Mouse (Mus musculus): ENCODE measurements around the gene Ankrd65. TPM values are rescaled to one million over a fixed set of nuclear protein-coding genes. Genes with fewer than 3 reads are reported as not detected.

Gene Ankrd65
- polyA plus RNA-seq, 1 experiment, result 0.49 TPM

DNA sequence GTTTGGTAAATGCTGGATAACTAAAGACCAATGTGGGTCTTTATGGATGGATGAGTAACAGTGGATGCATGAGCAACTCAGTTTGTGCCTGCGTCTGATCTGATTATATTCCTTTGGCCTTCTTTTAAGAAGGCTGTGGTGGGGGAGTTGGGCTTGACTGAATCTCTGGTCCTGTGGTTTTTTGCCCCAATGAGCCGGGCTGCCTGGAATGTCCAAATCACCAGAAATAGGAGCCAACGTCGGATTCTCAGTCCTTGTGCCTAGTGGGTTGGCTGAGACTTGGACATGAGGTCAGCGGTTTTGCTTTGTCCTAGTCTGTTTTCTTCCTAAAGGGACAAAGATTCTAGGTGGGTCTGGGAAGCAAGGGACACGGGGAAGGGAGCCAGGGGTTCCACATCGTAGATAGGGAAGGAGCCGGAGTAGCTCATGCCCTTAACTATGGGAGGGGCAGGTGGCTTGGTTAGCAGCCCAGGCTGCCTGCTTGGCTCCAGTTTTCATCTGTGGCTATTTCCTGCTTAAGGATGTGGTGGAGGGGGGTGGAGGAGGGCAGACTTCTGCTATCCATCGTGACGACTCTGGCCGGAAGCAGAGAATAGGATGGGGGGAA is 47.3 kb downstream of the Ankrd65 start:
- peaks cover 14% of the 10 kb centered on the region; the same call in 1 of the 2 replicates for H3K4me1 ChIP-seq (ENCODE audit: control insufficient read depth, insufficient read depth, insufficient read length)
- H3K4me3 ChIP-seq (ENCODE audit: extremely low read depth, insufficient read depth, insufficient read length), result no peak overlapping the region
- DNase-seq (ENCODE audit: low read depth in 1 of 2, low spot score in 2 of 2), result no peak
- no peaks in the 10 kb centered on the region for H3K27me3 ChIP-seq (ENCODE audit: control insufficient read depth, insufficient read depth, low read length)
- no peaks in the 10 kb centered on the region for H3K36me3 ChIP-seq (ENCODE audit: control insufficient read depth, insufficient read depth, low read length)
- 31% methylated on average over 11 of the region's 11 CpGs for WGBS
- peak overlapping the region; percentile 28; the same call in 1 of the 2 replicates for H3K27ac ChIP-seq (ENCODE audit: insufficient read depth, low read length)
- no peak for TF ChIP-seq POLR2A (IDR thresholded peaks at IDR 0.05; ENCODE audit: low read depth, low read length)
- TF ChIP-seq CTCF (IDR thresholded peaks at IDR 0.05; ENCODE audit: extremely low read depth, insufficient read depth, insufficient read length, insufficient replicate concordance), result no peak

DNA sequence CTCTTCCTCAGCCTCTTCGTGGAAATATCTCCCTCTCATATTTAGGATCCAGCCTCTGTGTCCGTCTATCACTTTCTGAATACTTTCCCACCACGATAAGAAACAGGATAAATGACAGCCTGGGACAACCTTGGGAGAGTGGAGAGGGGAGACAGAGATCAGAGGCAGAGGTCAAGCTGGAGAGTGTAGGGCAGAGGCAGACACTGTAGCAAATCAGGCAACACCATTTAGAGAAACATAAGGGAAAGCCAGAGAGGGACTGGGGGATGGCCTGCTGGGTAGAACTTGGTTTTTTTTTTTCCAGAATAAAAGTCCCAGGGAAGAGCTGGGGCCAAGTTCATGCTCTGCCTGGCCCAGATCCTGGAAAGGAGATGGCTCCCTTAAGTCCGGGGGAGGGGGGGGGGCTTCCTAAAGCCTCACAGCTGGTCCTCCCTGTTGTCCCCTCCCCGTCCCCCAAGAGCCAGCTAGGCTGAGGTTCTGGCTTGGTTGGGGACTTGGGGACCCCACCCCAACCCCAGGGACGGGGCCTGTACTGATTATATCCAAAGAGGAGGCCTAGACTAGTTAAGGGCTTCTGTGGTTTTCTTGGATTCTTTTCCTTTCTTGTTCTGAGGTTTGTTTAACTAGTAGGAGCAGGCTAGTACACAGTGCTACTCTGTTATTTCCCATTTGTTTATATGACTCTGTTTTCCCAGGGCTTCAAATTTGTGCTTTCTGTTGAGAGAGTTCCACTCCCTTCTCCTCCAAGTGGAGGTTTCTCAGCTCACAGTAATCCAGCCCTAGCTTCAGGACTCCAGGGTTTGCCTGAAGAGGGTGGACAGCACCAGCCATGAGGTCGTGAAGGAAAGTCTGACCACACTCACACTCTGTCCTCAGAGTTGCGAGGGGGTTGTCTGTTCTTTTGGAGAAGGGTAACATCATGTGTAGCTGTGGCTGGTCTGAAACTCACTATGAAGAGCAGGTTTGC is 48.2 kb downstream of the Ankrd65 start:
- H3K4me3 ChIP-seq (ENCODE audit: extremely low read depth, insufficient read depth, insufficient read length), result no peak overlapping the region
- H3K36me3 ChIP-seq (ENCODE audit: control insufficient read depth, insufficient read depth, low read length), result no peaks in the 10 kb centered on the region
- peak overlapping the region; percentile 28 for H3K27ac ChIP-seq (ENCODE audit: insufficient read depth, low read length)
- H3K27me3 ChIP-seq (ENCODE audit: control insufficient read depth, insufficient read depth, low read length), result no peaks in the 10 kb centered on the region
- H3K4me1 ChIP-seq (ENCODE audit: control insufficient read depth, insufficient read depth, insufficient read length), result peaks cover 13% of the 10 kb centered on the region; the same call in 1 of the 2 replicates
- DNase-seq (ENCODE audit: low read depth in 1 of 2, low spot score in 2 of 2), result no peak
- WGBS, result 71% methylated on average over 8 of the region's 8 CpGs
- no peak for TF ChIP-seq POLR2A (IDR thresholded peaks at IDR 0.05; ENCODE audit: low read depth, low read length)
- no peak for TF ChIP-seq CTCF (IDR thresholded peaks at IDR 0.05; ENCODE audit: extremely low read depth, insufficient read depth, insufficient read length, insufficient replicate concordance)

DNA sequence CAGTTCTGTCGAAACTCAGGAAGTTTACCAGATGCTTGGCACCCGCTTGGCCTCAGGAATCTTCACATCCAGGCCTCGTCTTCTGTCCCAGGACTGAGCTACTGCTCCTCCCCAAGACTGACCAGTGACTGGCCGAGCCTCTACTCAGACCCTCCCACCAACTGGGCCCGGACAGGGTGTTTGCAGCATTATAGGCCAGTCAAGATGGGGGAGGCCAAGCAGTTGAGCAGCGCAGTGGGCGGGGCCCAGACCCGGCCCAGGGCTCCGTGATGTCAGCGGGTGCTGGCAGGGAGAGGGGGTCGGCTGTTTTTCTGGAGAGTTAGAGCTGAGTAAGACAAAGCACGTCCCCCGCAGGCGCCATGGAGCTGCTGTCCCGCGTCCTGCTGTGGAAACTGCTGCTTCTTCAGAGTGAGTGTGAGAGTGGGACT is 49.3 kb downstream of the Ankrd65 start, which contains the start of gene Mxra8:
TSS of gene Mxra8 (plus strand) at position 198 of the 428 bp plus-strand sequence.
- Histone ChIP-seq H3K4me1 (ENCODE audit: control insufficient read depth, insufficient read depth, insufficient read length) (peaks cover 13% of the 10 kb centered on the region; the same call in 1 of the 2 replicates), H3K27me3 (ENCODE audit: control insufficient read depth, insufficient read depth, low read length) (no peaks in the 10 kb centered on the region), H3K36me3 (ENCODE audit: control insufficient read depth, insufficient read depth, low read length) (no peaks in the 10 kb centered on the region), H3K27ac (ENCODE audit: insufficient read depth, low read length) (peak within 1 kb of the TSS; percentile 71), H3K4me3 (ENCODE audit: extremely low read depth, insufficient read depth, insufficient read length) (peak within 1 kb of the TSS; percentile 53; the same call in 1 of the 2 replicates)
- no peak for DNase-seq (ENCODE audit: low read depth in 1 of 2, low spot score in 2 of 2)
- WGBS, result 73% methylated on average over 16 of the region's 16 CpGs
- TF ChIP-seq CTCF (IDR thresholded peaks at IDR 0.05; ENCODE audit: extremely low read depth, insufficient read depth, insufficient read length, insufficient replicate concordance), result no peak
- TF ChIP-seq POLR2A (IDR thresholded peaks at IDR 0.05; ENCODE audit: low read depth, low read length), result no peak

DNA sequence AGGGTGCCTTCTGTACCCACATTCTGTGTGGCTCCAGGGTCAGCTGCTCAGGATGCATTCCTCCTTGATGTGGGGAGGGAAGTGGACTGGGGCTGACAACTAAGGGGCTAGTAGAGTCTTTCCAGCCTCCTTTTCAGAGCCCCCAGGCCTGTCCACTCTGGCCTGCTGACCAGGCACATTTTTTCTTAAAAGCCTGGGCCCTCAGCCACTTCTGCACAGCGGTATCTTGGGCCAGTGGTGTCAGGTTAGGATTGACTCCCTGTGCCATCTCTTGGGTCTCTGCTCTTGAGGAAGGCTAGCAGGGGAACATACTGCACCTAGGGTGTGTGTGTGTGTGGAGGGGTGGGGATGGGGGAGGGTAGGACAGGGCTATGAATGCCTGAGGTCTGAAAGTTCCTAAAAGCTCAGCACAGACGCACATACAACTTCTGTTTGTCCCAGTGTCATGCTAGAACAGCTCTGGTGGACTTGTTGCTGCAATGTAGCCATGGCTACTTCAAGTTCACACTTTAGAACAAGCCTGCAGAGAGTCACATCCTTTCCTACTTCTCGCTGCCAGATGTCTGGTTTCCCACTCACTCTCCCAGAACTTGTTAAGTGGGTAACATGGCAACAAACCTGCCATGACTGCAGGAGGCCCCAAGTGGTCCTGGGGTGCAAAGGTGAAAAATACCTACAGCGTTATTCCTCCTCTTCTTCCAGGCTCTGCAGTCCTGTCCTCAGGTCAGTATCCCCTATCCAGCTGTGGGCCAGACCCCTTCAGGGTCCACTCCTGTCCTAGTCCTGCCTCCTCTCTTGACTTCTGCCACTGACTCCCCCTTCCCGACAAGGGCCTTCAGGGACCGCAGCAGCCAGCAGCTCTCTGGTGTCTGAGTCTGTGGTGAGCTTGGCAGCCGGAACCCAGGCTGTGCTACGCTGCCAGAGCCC is 50.1 kb downstream of the Ankrd65 start:
- no peak for DNase-seq (ENCODE audit: low read depth in 1 of 2, low spot score in 2 of 2)
- Histone ChIP-seq H3K4me3 (ENCODE audit: extremely low read depth, insufficient read depth, insufficient read length) (peak overlapping the region; percentile 53), H3K27me3 (ENCODE audit: control insufficient read depth, insufficient read depth, low read length) (no peaks in the 10 kb centered on the region), H3K36me3 (ENCODE audit: control insufficient read depth, insufficient read depth, low read length) (no peaks in the 10 kb centered on the region), H3K4me1 (ENCODE audit: control insufficient read depth, insufficient read depth, insufficient read length) (peaks cover 13% of the 10 kb centered on the region; the same call in 1 of the 2 replicates), H3K27ac (ENCODE audit: insufficient read depth, low read length) (peak overlapping the region; percentile 71)
- TF ChIP-seq CTCF (IDR thresholded peaks at IDR 0.05; ENCODE audit: extremely low read depth, insufficient read depth, insufficient read length, insufficient replicate concordance) (no peak), POLR2A (IDR thresholded peaks at IDR 0.05; ENCODE audit: low read depth, low read length) (no peak)
- 24% methylated on average over 8 of the region's 8 CpGs for WGBS

DNA sequence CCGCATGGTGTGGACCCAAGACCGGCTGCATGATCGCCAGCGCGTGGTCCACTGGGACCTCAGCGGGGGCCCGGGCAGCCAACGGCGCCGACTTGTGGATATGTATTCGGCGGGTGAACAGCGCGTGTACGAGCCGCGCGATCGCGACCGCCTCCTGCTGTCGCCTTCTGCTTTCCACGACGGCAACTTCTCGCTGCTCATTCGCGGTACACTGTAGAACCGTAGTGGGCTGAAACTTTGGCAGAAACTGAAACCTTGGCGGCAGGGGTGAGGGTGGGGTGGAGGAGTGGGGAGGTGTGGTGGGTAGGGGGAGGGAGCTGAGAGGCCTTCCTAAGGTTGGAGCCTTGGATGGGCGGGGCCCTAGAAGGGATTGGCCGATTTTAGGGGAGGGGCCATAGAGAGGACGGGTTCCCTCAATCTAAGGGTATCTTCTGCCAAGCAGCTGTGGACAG is 50.8 kb downstream of the Ankrd65 start:
- DNase-seq (ENCODE audit: low read depth in 1 of 2, low spot score in 2 of 2), result peak; percentile 61 to 69
- H3K4me3 ChIP-seq (ENCODE audit: extremely low read depth, insufficient read depth, insufficient read length), result peak overlapping the region; percentile 53
- no peaks in the 10 kb centered on the region for H3K36me3 ChIP-seq (ENCODE audit: control insufficient read depth, insufficient read depth, low read length)
- peaks cover 13% of the 10 kb centered on the region; the same call in 1 of the 2 replicates for H3K4me1 ChIP-seq (ENCODE audit: control insufficient read depth, insufficient read depth, insufficient read length)
- 2% methylated on average over 32 of the region's 32 CpGs for WGBS
- H3K27ac ChIP-seq (ENCODE audit: insufficient read depth, low read length), result peak overlapping the region; percentile 48
- no peaks in the 10 kb centered on the region for H3K27me3 ChIP-seq (ENCODE audit: control insufficient read depth, insufficient read depth, low read length)
- TF ChIP-seq CTCF (IDR thresholded peaks at IDR 0.05; ENCODE audit: extremely low read depth, insufficient read depth, insufficient read length, insufficient replicate concordance) (peak; percentile 5; the same call in 1 of the 2 replicates), POLR2A (IDR thresholded peaks at IDR 0.05; ENCODE audit: low read depth, low read length) (no peak)
